Mouse (Mus musculus) liver, embryonic 16.5 days (tissue): Measurements from ENCODE around the gene Echs1. TPM values are rescaled to one million over a fixed set of nuclear protein-coding genes. Genes with fewer than 3 reads are reported as not detected.

ENCODE experiments used
- ATAC-seq: fragments of 200-750 bp; cut with Nextera tagmentation; 2 replicates; pipeline ENCODE4 v1.8.0; 2017; ENCODE audit warnings: low read depth, mild to moderate bottlenecking, moderate number of reproducible peaks, moderate library complexity
- H3K27ac ChIP-seq: fragments of 300-500 bp; sonication (generic); 2 replicates; pipeline ENCODE4 v1.5.1; 2014; ENCODE audit warnings: mild to moderate bottlenecking, low read length
- H3K27me3 ChIP-seq: fragments of 300-500 bp; sonication (generic); 2 replicates; pipeline ENCODE4 v1.6.1; 2014; ENCODE audit warnings: low read depth, low read length, mixed read lengths; ENCODE audit not compliant: control insufficient read depth, insufficient read depth
- H3K36me3 ChIP-seq: fragments of 300-500 bp; sonication (generic); 2 replicates; pipeline ENCODE4 v1.6.1; 2014; ENCODE audit warnings: mild to moderate bottlenecking; ENCODE audit not compliant: control insufficient read depth, insufficient read depth
- H3K4me1 ChIP-seq: fragments of 300-500 bp; sonication (generic); 2 replicates; pipeline ENCODE4 v1.6.1; 2014; ENCODE audit warnings: low read depth, low read length, mixed read lengths; ENCODE audit not compliant: control insufficient read depth
- H3K4me2 ChIP-seq: fragments of 300-500 bp; sonication (generic); 2 replicates; pipeline ENCODE4 v1.6.1; 2014; ENCODE audit warnings: low read depth, low read length, mixed read lengths
- H3K4me3 ChIP-seq: fragments of 300-500 bp; sonication (generic); 2 replicates; pipeline ENCODE4 v1.5.1; 2014; ENCODE audit warnings: low read depth, mild to moderate bottlenecking, low read length
- H3K9ac ChIP-seq: fragments of 300-500 bp; sonication (generic); 2 replicates; pipeline ENCODE4 v1.6.1; 2014; ENCODE audit warnings: low read depth, low read length
- H3K9me3 ChIP-seq: fragments of 300-500 bp; sonication (generic); replicated peaks from 2 replicates; pipeline ENCODE4 v1.6.1; 2016; ENCODE audit warnings: low read length; ENCODE audit not compliant: control insufficient read depth
- WGBS: fragments of 180-500 bp; shearing (Covaris S2); extraction: QIAGEN DNeasy Blood & Tissue Kit; methylation state at CpG from one replicate; pipeline ENCODE4 v1.1.7; 2014; ENCODE audit not compliant: insufficient replicate concordance; 5-methylcytosine and 5-hydroxymethylcytosine counted together
- polyA plus RNA-seq: library from polyadenylated mRNA; unstranded; fragments of >200 nt; fragmentation: Nextera tagmentation; extraction: Ambion mirVana; gene quantifications from 2 replicates; pipeline ENCODE4 v1.2.1, GENCODE M21; 2015

The Echs1 gene
- polyA plus RNA-seq, 1 experiment from 2014 or later = 131 TPM

DNA sequence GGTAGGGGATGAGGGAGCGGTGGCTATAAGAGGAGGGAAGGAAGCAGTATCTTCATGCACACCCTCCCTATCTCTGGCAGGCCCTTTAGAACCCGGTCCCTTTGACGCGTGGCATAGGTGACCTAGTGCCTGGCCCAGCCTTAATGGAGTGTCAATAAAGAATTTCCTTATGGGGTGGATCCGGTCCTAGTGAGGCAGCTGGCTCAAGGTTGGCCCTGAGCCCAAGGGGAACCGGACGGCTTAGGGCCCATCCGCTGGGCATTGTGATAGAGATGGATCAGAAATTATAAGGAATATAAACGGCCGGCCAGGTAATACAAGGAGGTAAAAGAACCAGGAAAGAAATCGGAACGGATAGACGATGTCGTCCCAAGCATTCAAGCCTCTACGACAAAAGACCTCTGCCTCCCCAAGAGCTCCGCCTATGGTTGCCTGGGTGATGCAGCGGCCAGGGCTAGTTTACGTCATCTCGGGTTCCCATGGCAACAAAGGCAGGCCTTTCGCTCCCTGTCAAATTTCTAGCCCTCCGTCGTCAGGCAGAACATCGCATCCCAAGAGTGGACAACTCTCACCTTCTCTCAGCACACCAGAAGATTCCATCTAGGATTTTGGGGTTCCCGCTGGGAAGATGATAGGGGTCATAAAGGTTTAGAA is 35.6 kb downstream of the Echs1 start:
- ATAC-seq = peak; percentile 13; the same call in 1 of the 2 replicates
- Histone ChIP-seq H3K4me2 (no peak overlapping the region), H3K4me1 (no peaks in the 10 kb centered on the region), H3K4me3 (no peak overlapping the region), H3K27me3 (peaks cover 31% of the 10 kb centered on the region), H3K9ac (no peak overlapping the region), H3K27ac (no peak overlapping the region), H3K36me3 (no peaks in the 10 kb centered on the region), H3K9me3 (no peaks in the 10 kb centered on the region)
- 5% methylated on average over 24 of the region's 24 CpGs for WGBS

DNA sequence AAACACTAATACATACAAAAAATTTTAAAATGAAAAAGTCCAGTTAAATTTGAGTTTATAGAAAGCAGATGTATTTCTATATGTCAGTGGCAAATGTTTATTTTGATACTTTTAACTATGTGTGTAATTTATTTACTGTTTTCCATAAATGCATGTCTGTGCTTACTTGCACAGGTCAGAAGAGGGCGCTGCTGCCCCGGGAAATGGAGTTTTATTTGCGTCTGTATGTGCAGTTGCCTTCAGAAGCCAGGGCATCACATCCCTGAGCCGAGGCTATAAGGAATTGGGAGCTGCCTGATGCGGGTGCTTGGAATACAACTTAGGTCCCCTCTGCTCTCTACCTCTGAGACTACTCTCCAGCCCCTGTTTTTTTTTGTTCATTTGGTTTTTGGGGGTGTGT is 37.6 kb downstream of the Echs1 start:
- Histone ChIP-seq H3K4me2 (no peak overlapping the region), H3K27me3 (peaks cover 31% of the 10 kb centered on the region), H3K36me3 (no peaks in the 10 kb centered on the region), H3K9ac (no peak overlapping the region), H3K9me3 (no peaks in the 10 kb centered on the region), H3K27ac (no peak overlapping the region), H3K4me3 (no peak overlapping the region), H3K4me1 (no peaks in the 10 kb centered on the region)
- 2% methylated on average over 5 of the region's 5 CpGs for WGBS
- ATAC-seq = no peak

DNA sequence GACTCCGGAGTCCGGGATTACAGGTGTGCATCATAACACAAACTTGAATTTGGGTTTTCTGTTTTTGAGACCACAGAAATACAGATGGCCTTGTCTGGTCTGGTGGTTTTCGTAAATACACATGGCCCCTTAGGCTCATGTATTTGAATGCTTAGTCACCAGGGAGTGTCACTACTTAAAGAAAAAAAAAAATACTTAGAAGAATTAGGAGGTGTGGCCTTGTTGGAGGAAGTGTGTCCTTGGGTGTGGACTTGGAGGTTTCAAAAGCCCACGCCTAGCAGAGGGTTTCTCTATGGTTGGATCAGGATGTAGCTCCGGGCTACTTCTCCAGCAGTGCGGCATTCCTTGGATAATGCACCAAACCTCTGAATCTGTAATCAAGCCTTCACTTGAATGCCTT is 38.6 kb downstream of the Echs1 start:
- no peak overlapping the region for H3K4me3 ChIP-seq
- H3K36me3 ChIP-seq = no peaks in the 10 kb centered on the region
- WGBS = 53% methylated on average over 6 of the region's 6 CpGs
- H3K9me3 ChIP-seq = no peaks in the 10 kb centered on the region
- no peak overlapping the region for H3K9ac ChIP-seq
- ATAC-seq = no peak
- H3K4me1 ChIP-seq = no peaks in the 10 kb centered on the region
- no peak overlapping the region for H3K27ac ChIP-seq
- H3K27me3 ChIP-seq = peaks cover 34% of the 10 kb centered on the region
- H3K4me2 ChIP-seq = no peak overlapping the region

DNA sequence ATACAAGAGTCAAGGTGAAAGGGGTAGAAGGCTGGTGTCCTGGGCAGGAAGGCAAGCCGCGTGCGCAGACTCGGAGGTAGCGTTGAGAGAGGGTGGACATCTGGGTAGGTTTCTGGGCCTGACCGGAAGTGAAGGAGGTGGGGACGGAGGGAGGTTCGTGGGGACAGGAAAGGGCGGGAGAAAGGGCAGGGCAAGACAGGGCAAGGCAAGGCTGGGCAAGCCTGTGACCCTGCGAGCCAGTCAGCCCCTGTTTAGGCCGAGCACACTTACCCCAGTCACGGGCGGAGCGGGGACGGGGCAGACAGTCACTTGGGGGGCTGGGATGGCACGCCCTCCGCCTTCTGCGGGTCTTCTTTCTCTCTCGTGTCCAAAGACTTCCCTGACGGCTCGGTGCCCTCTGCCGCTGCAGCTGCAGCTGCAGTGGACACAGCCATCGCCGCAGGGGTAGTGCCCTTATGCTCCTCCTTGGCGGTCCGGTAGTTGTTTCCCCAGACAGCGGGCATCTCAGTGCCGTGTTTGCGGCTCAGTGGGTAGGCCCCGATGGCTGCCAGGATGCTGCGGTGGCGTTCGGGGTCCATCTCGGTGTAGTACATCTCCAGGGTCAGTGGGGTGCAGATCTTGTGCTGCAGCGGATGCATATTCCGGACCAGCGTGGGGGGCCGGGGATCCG is 46.1 kb downstream of the Echs1 start:
- Histone ChIP-seq H3K4me2 (peak overlapping the region; percentile 26; the same call in 1 of the 2 replicates), H3K27me3 (peaks cover 2% of the 10 kb centered on the region; the same call in 1 of the 2 replicates), H3K27ac (no peak overlapping the region), H3K36me3 (no peaks in the 10 kb centered on the region), H3K4me1 (no peaks in the 10 kb centered on the region), H3K9ac (no peak overlapping the region), H3K4me3 (peak overlapping the region; percentile 1; the same call in 1 of the 2 replicates), H3K9me3 (no peaks in the 10 kb centered on the region)
- 33% methylated on average over 36 of the region's 39 CpGs for WGBS
- peak; percentile 50; the same call in 1 of the 2 replicates for ATAC-seq

DNA sequence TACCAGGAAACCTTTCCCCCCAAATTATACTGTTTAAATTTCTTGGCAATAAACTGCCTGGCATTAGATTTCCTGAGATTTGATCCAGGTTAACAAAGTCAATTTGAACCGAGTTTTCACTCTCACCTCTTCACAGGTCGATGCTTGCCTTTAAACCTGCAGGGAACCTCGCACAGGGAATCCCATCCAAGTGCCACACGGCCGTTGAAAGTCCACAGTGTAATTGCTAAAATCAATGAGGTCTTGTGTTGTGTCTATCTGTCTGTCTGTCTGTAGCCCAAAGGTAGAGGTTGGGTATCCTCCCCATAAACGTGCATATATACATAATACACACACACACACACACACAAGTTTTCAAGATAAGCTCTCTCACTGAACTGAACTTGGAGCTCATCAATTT is 48.9 kb downstream of the Echs1 start:
- Histone ChIP-seq H3K9me3 (no peaks in the 10 kb centered on the region), H3K4me3 (no peak overlapping the region), H3K9ac (no peak overlapping the region), H3K27me3 (peaks cover 7% of the 10 kb centered on the region), H3K4me2 (no peak overlapping the region), H3K4me1 (no peaks in the 10 kb centered on the region), H3K27ac (no peak overlapping the region), H3K36me3 (no peaks in the 10 kb centered on the region)
- WGBS = 46% methylated on average over 6 of the region's 6 CpGs
- no peak for ATAC-seq

DNA sequence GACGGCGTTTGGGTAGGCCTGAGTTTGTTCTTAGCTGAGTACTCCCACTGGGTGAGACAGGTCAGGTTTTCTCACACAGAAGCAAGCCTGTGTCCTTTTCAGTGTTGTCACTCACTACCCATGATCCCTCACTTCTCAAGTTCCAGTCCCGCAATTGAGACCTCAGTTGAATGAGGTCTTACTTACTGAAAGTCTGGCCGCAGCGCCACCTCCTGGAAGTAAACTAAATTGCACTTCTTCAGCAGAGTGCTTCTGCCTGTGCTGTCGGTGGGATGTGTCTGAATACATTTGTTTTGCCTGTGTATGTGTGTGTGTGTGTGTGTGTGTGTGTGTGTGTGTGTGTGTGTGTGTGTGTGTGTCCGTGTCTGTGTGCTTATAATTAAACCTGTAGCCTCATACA is 53.2 kb downstream of the Echs1 start:
- ATAC-seq = no peak
- H3K27ac ChIP-seq = no peak overlapping the region
- no peak overlapping the region for H3K4me3 ChIP-seq
- H3K9me3 ChIP-seq = no peaks in the 10 kb centered on the region
- H3K36me3 ChIP-seq = no peaks in the 10 kb centered on the region
- H3K9ac ChIP-seq = no peak overlapping the region
- 22% methylated on average over 7 of the region's 7 CpGs for WGBS
- H3K27me3 ChIP-seq = peaks cover 50% of the 10 kb centered on the region
- H3K4me1 ChIP-seq = no peaks in the 10 kb centered on the region
- H3K4me2 ChIP-seq = no peak overlapping the region

DNA sequence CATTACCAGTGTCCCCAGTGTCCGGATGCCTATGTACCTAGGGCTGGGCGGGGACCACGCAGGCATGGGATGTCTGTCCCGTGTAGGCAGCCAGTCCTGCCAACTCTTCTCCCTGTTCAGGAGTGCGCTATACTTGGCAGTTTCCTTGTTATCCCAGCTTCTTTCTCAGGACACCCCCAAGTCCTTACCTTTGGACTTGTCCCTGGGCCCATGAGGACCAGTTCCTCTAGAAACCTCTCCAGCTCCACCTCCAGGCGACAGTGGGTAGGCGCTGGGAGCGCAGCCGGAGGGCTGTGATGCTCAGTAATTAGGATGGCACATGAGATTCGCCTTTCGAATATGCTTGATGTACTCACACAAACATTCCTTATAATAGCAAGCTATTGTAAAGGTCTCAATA is 54.0 kb downstream of the Echs1 start:
- no peak overlapping the region for H3K4me2 ChIP-seq
- 20% methylated on average over 11 of the region's 11 CpGs for WGBS

DNA sequence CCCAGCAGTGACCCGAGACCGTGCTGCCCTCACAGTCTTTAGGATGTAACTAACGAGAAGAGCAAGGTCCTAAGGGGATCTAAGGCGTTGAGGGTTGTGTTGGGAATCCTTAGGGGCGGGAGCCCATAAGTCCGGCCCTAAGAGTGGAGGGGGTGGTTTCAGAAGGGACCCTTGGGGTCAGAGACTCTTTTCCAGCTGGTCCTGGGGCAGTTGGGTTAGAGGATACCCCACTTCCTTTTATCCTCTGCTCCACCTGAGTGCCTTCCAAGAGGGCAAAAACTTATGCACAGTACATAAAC is 54.5 kb downstream of the Echs1 start:
- Histone ChIP-seq H3K4me1 (no peaks in the 10 kb centered on the region), H3K9ac (no peak overlapping the region), H3K4me2 (no peak overlapping the region), H3K27ac (no peak overlapping the region), H3K4me3 (no peak overlapping the region), H3K9me3 (no peaks in the 10 kb centered on the region), H3K36me3 (no peaks in the 10 kb centered on the region), H3K27me3 (peaks cover 64% of the 10 kb centered on the region)
- 5% methylated on average over 6 of the region's 6 CpGs for WGBS
- no peak for ATAC-seq

More for the DNA sequence above, 54.0 kb downstream of the Echs1 start:
- Histone ChIP-seq H3K27me3 (peaks cover 58% of the 10 kb centered on the region), H3K4me3 (no peak overlapping the region), H3K9me3 (no peaks in the 10 kb centered on the region), H3K27ac (no peak overlapping the region), H3K4me1 (no peaks in the 10 kb centered on the region), H3K36me3 (no peaks in the 10 kb centered on the region), H3K9ac (no peak overlapping the region)
- no peak for ATAC-seq

DNA sequence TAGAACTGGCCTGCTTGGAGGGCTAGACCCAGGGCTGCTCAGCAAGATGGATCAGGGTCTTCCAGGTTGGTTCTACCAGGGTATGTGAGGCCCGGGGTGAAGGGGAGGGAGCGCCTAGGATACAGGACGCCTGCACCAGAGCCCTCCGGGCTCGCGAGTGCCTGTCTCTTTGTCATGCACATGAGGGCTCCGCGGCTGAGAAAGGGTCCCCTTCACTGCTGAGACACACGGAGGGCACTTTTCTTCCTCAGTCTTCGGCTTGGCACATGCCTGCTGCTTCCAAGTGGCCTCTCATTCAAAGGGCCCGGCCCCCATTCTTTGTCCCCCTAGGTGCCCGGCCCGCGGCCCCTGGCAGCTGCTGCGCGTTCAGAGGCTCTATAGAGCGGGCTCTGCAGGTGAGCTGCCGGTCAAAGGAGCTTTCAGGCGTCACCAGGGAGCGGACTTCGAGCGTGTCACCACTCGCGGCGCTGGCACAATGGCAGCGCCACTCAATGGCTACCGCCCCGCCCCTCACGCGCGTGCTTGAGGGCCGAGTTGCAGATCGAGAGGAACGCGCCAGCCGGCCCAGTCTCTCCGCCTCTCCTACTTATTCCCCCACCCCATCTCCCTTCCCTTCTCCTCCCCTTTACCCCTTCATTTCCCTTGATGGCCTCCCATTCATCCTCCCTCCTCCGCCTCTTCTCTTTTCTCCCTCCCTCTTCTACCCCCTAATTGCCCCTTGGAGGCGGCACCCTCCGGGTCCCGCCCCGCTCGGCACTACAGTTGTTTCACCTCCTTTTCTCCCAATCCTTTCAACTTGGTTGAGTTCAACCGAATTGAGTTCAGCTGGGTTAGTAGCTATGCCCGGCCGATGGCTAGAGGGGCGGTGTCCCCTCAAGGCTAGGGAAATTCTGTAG is 55.1 kb downstream of the Echs1 start:
- Histone ChIP-seq H3K4me1 (no peaks in the 10 kb centered on the region), H3K9ac (no peak overlapping the region), H3K4me3 (no peak overlapping the region), H3K4me2 (no peak overlapping the region), H3K36me3 (no peaks in the 10 kb centered on the region), H3K27me3 (peaks cover 70% of the 10 kb centered on the region), H3K27ac (no peak overlapping the region), H3K9me3 (no peaks in the 10 kb centered on the region)
- no peak for ATAC-seq
- WGBS = 3% methylated on average over 44 of the region's 47 CpGs
